Mouse (Mus musculus) WW6 (cell line): ENCODE measurements around the gene Tmem106a.
"Not testable (repeated sequence)": the region's sequence is repeated elsewhere in the genome, so short reads cannot be mapped to it uniquely, and the experiment has no call there.

ENCODE experiments used
- DNase-seq: peaks from one replicate; pipeline ENCODE4 v3.0.0-alpha.2; 2013; ENCODE audit warnings: low read depth, low spot score

Tmem106a gene

DNA sequence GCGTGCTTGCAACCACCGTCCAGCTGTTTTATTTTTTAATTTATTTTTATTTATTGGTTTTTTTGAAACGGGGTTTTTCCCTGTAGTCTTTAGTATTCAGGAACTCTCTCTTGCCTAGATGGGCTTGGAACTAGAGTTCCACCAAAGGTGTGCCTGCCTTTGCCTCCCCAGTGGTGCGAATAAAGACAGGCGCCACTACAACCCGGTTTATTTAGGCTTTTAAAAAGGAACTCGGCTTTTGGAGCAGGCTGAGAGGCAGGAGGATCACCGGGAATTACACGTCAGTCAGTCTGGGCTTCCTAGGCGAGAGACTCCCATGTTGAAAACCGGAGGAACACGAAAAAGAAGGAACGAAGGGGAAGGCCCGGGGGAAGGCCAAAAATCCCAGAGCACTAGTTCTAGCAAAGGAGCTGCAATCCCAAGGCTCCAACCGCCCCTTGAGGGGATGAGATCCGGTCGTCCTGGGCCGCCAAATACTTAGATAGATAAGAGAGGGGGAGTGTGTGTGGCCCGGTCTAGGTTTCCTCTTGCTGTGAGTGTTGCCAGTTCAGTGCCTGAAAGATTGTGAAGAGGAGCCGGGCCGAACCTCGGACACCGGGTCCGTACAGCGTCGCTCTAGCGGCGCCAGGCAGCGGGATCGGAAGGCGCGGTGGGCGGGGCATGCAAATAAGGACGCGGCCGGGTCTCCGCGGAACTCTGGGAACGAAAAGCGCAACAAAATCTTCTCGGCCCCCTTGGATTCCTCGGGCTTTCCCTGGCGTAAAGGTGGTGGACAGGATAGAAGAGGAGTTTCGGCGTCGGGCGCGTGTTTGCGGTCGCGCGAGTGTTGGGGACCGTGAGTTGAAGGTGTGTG lies 59.0 kb downstream of the Tmem106a start:
- DNase-seq = not testable (repeated sequence)
